Mouse (Mus musculus) brain, embryonic 14.5 days (tissue): Measurements from ENCODE around the gene Hmga2.

ENCODE experiments used
- CTCF ChIP-seq: fragments of 200-500 bp; IDR thresholded peaks from 2 replicates; pipeline ENCODE4 v1.5.1; 2012; ENCODE audit warnings: inconsistent platforms, mild to moderate bottlenecking, moderate library complexity, borderline replicate concordance; ENCODE audit not compliant: insufficient read depth, insufficient read length; ENCODE audit errors: extremely low read depth
- POLR2A ChIP-seq: fragments of 200-500 bp; IDR thresholded peaks from 2 replicates; pipeline ENCODE4 v1.6.1; 2012; ENCODE audit warnings: mild to moderate bottlenecking, inconsistent platforms, borderline replicate concordance; ENCODE audit not compliant: poor library complexity, insufficient read depth, insufficient read length, severe bottlenecking; ENCODE audit errors: extremely low read depth

DNA sequence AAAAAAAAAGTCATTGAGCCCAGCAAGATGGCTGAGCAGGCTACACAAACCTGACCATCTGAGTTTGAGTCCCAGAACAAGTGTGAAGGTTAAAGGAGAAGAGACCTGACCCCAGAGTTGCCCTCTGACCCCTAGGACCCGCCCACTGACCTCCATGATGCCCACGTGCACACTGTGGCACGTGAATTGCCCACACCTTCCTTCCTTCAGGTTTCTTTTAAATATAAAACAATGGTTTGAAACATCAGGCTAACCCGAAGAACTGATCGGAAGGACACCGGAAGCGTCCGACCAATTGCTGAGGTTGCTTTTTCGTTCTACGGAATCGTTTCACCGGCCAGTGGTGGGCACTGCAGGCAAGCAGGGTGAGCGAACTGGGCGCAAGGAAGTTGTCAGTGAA is 148.3 kb downstream of the Hmga2 start:
- TF ChIP-seq CTCF (no peak), POLR2A (no peak)
